Mouse (Mus musculus) left cerebral cortex, adult 18-20 months (tissue): ENCODE data around the gene Cox7a1. TPM values are rescaled to one million over a fixed set of nuclear protein-coding genes. Genes with fewer than 3 reads are reported as not detected.
"Not testable (repeated sequence)": the region's sequence is repeated elsewhere in the genome, so short reads cannot be mapped to it uniquely, and the experiment has no call there.

Experiments used
- DNase-seq, 2 experiments: peaks; one replicate each; pipeline ENCODE4 v3.0.0; 2021 to 2022; ENCODE audit warnings: low spot score in 2 of 2, mixed read lengths in 1 of 2
- long read RNA-seq, 2 experiments: library from polyadenylated mRNA; stranded (forward); transcript quantifications; one replicate each; pipeline ENCODE4 v2.0.0; 2021
- total RNA-seq, 2 experiments: library from RNA; stranded (reverse); gene quantifications; 2 replicates each; pipeline ENCODE4 v1.2.3; 2021

Gene Cox7a1
- total RNA-seq: 1 to 10 TPM; 4.7 to 5.8 TPM
- long read RNA-seq, experiment 1, partial matches to known transcripts: 0 of 2 reads
- long read RNA-seq, experiment 1, other reads (novel, unspliced or antisense): 1 of 2 reads
- long read RNA-seq, experiment 2, partial matches to known transcripts: 0 of 2 reads
- long read RNA-seq, experiment 2, other reads (novel, unspliced or antisense): 0 of 2 reads

DNA sequence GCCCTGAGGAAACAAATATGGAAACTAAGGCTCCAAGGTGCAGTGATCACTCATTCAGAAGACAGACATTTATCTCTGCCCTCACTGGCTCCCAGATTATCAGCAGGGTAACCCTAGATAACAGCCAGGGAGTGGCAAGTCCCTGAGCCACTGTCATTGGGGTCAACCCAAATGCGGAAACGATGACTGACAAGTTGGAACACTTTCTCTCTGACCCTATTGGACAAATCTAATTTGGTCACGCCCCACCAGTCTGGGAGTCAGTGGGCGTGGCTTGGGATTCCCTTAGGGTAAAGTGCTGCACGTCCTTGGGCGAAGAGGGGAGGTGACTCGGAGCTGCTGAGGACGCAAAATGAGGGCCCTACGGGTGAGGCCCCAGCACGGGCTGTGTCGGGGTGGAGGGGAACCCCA is at the start of gene Cox7a1:
Cox7a1 (plus strand) TSS at position 266 of the 411 bp plus-strand sequence.
- DNase-seq: peak; percentile 47 to 51

DNA sequence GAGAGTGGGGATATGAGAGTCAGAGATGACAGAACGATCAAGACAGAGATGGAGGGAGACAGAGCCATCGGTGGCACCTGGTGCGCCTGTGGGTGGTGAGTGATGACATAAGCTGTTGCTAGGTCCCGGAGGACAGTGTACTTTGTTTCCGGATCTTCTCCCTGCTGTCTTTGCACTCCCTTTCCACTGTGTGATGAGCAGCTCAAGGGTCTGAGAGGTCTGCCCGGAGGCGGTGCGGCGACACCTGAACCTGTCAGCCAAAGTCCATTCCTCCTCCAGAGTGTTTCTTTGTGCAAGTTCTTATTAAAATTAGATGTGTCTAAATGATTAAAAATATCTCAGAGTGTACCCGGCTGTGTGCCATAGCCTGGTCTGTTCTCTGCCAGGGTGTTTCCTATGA is 47.1 kb upstream of the Cox7a1 start:
- DNase-seq: no peak

DNA sequence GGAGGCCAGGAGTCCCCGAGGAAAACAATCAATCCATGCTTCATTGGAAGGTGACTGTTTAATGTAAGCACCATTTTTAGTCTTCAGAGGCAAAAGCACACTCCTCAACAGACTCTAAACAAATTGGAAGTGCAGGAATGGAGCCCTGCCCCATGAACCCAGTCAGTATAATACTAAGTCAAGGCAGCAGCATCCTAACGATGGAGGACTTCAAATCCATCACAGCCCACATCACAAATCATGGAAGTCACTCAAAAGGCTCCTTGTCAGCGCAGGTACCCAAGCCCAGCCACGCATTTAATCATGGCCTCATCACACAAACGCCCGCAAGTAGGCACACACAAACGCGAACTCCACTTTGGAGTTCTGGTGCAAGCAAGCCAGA is 40.8 kb upstream of the Cox7a1 start:
- no peak for DNase-seq

DNA sequence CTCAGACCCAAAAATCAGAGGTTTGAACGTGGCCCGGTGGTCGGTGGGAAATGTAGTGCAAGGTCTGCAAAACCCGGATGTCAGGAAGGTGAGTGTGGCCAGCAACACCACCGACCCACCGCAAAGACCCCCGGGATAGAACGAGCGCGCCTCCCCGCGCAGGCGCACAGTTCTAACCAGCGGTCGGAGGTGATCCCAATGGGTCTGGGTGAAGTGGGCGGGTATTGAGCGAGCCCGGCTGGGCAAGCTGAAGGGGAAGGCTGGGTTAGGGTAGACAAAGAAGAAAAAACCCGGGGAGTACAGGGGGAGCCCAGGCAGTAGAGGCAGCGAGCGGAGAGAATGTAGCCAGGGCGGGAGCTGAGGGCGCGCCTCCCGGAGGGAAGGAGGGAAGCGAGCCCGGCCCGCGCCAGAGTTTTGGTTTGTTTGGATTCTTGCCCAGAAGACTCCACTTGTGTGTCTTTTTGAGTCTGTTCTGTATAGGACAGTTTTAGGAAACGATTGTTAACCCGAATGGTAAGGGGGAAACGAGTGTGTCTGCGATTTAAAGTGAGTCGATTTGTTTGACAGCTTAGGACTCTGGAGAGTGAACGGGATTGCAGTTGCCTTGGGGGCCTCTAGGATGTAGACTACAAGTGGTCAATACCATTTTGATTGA is 40.3 kb upstream of the Cox7a1 start:
- peak; percentile 34 to 62 for DNase-seq

DNA sequence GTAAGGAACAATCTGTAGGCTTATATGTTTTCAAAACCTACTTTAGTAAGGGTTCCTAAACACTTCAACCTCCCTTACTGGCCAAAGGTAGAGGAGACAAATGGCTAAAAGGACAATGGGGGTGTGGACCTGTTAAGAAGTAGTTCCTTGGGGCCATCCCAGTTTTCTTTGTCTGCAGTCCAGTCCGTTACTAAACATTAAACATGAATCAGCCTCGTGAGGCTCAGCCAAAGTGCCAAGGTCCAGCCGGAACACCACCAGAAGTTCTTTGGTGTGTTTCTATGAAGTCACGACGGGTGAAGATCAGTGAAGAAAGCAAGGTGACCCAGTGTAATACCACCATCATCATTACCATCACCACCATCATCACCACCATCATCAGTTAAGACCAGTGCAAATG is 36.9 kb upstream of the Cox7a1 start:
- DNase-seq: no peak

DNA sequence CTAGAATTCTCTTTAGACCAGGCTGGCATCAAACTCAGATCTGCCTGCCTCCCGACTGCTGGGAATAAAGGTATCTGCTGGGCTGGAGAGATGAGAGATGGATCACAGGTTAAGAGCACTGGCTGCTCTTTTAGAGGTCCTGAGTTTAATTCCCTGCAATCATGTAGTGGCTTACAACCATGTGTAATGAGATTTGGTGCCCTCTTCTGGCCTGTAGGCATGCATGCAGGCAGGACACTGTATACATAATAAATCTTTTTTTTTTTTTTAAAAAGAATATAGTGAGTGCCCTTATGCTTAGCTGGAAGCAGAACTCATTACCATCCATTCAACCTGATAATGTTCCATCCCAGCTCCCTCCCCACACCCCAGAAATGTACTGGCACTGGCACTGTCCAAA is 29.9 kb upstream of the Cox7a1 start:
- DNase-seq: no peak

DNA sequence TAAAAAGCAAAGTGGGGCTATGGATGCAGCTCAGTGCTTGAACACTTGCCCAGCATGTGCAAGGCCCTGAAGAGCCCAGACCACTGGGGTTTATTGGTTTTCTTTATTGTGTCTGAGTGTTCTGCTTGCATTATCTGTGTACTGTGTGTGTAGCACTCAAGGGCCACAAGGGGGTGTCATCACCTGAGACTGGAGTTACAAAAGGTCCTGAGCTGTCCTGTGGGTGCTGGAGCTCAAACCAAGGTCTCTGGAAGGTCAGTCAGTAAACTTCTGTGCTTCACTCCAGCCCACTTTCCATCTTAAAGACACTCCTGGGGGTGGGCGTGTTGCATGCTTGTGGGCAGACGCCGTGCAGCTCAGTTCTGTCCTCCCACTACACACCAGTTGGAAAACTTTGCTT is 28.4 kb upstream of the Cox7a1 start:
- DNase-seq: no peak

DNA sequence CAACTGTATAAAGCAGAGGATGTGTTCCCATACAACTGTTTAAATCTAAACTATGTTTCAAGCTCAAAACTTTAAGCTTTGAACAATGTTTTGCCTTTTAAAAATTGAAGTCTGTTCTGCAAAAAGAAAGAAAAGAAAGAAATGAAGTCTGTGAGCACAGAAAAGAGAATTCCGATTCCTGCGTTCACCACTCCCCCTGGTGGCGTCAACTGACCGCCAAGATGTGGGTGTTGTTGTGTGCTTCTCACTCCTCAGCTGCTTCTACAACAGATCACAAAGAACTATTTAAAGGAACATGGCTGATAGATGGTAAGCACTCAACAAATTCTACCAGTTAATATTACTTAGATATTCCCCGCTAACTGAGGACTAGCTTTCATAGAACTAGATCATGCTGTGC is 20.8 kb upstream of the Cox7a1 start:
- no peak for DNase-seq

DNA sequence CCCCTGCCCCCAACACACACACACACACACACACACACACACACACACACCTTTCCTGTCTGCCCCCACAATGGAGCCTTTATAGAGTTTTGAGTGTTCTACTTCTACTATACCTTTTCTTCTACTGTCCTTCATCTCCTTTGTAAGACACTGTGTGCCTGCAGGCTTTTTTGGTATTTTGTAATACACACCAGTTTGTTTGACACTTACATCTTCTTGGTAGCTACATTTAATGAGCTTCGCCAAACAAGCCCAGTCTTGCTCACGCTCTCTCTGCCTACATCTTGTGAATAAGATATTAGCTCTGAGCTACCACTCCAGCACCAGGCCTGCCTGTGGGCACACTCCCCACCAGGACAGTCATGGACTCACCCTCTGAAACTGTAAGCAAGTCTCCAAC is 19.2 kb upstream of the Cox7a1 start:
- no peak for DNase-seq

DNA sequence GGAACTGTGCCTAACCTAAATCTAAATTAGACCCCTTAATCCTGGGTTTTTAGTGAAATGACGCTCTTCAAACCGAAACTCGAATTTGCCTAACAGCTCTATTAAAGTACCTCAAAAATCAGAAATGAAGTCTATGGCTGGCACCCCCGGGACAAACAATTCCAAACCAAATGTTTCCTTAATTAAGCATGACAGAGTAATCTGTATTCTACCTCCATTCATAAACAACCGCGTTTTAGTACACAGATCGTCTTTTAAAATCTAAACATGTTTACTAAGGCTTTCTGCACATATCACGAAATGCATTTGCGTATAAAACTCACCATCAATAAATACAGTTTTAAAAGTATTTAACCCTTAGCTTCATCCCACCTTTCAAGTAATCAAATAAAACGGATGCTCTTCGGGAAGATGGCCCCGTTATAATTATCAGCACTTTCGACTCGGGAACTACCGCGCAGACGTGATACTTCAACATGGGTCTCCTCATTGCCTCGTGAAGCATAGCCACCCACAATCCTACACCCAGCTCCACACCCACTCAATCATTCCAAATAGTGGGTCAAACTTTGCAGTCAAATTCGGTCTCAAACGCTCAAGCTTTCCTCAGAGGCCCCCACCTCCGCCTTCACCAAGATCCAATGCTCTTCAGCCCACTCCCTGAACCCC is 14.9 kb upstream of the Cox7a1 start:
- DNase-seq: no peak

DNA sequence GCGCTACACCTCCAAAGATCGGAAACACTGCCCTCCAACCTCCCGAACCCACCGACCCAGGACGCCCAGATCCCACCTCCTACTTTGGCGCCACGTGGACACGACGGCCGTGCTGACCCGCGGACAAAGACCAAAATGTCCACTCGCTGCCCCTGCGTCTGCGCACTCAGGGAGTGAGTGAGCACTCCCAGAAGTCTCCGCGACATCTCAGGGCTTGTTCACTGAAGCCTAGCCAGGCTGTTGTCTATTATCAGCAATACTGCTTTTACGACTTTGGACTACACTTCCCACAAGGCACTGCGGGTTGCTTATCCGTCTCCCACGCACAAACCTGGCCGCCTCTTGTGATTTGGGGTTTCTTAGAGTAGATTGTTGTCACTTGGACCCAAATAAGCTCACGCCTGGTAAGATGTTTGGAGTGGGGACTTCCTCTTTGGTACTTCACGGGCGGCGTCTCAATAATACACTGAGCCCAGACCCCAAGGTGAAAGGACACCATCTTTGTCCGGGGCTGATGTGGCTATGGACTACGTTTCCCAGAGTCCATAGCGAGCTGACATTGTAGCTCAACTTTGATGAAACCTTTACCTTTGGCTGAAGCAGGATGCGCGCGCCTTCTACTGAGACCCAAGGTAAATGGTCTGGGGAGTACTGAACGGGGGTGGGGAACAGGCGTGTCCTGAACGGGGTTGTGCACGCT is 14.2 kb upstream of the Cox7a1 start, which contains the start of gene Zfp146:
Zfp146 (minus strand) TSS at position 168 of the 700 bp plus-strand sequence.
- peak; percentile 95 for DNase-seq

DNA sequence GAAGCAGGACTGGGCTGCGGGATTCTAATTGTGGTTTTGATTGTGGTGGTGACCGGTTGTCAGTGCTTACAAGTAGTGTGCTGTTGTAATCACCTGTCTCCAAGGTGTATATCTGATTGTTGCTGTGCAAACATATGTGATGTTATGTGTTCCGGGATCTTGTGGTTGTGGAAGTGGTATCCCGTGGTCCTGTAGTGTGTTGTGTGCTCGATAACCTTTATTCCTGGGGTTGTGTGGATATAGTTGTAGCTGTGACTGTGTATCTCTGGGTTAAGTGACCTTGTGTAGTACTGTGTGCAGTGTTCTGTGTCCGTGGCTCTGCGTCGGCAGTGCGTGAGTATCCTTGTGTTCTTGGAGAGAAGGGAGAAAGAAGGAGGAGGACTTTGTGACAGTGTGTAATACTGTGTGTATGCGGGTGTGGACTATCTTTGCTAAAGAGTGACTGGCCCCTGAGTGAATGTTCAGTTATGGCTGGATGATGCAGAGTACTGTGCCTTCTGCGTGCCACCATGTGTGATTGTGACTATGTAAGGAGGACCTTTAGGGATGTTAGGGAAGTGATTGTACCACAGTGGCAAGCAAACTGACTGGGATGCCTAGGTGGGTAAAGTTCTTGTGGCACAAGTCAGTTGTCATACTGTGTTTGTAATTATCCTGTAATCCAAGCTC is 13.5 kb upstream of the Cox7a1 start:
- no peak for DNase-seq

DNA sequence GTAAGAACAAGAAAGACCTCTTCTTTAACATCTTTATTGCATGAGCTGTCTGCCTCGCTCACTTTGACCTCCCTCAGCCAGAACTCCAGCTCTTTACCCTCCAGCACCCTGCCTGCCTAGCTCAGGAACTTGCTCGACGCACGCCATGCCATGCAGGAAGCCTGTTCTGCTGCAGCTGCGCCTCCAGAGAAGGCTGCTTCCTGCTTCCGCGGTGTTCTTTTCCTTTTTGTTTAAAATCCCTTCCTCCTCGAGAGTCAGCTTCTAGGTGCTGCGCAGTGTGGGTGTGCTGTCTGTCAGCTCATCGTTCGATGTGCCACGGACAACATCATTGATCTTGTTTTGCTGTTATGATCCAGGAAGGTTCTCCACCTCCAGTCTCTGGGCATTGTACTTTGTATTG is 7.5 kb upstream of the Cox7a1 start:
- DNase-seq: no peak

DNA sequence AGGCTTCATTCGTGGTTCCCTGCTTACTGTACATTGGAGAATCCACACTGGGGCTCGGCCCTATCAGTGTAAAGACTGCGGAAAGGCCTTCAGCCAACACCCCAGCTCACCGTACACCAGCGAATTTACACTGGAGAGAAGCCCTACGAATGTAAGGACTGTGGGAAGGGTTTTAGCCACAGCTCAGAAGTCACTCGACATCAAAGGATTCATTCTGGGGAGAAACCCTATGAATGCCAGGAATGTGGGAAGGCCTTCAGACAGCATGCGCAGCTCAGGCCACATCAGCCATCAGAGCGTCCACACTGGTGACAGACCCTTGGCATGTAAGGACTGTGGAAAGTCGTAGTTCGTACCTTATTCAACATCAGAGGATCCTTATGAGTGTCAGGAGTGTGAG is 5.7 kb upstream of the Cox7a1 start:
- no peak for DNase-seq

DNA sequence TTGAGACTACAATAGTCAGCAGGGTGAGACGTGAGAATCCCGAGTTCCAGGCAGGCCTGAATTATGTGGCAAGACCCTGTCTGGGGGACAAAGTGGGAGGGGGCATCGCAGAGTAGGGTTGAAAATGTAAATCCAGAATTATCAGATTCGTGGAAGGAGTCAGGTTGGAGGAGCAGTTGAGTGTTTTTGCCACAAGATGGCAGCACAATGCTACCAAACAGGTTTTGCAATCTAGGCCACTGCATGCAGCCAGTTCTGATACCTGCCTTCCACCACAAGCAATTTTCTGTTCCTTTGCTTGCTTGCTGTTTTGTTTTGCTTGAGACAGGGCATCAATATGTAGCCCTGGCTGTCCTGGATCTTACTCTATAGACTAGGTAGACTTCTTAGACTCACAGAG is 2.6 kb upstream of the Cox7a1 start:
- peak; percentile 71 to 75 for DNase-seq

DNA sequence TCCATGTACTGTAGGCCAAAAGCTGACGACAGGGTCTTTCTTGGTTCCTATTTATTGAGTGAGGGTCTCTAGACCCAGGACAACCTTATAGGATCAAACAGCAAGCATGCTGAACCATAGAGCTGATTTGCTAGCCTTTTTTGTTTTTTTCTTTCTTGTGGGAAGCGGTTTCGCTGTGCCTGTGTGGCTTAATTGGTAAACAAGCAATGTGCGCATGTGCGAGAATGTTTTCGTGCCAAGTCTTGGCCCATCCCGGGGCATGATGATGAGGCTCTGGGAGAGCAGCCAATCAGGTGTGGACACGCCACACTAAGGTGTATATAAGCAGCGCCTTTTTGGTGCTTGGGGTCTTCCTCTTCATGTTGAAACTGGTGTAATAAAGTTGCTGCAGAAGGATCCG is 2.0 kb upstream of the Cox7a1 start:
- not testable (repeated sequence) for DNase-seq

DNA sequence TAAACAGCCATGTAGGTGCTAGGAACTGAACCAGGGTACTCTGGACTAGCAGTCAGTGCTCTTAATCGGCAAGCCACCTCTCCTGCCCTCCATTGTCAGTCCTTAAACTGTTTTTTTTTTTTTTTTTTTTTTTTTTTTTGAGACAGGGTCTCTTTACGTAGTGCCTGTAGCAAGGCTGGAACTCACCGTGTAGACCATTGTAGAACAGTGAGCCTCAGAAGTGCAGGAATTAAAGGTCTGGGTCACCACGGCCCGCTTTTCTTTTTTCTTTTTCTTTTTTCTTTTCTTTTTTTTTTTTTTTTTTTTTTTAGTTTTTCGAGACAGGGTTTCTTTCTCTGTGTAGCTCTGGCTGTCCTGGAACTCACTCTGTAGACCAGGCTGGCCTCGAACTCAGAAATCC is 755 bp upstream of the Cox7a1 start:
- DNase-seq: not testable (repeated sequence)

DNA sequence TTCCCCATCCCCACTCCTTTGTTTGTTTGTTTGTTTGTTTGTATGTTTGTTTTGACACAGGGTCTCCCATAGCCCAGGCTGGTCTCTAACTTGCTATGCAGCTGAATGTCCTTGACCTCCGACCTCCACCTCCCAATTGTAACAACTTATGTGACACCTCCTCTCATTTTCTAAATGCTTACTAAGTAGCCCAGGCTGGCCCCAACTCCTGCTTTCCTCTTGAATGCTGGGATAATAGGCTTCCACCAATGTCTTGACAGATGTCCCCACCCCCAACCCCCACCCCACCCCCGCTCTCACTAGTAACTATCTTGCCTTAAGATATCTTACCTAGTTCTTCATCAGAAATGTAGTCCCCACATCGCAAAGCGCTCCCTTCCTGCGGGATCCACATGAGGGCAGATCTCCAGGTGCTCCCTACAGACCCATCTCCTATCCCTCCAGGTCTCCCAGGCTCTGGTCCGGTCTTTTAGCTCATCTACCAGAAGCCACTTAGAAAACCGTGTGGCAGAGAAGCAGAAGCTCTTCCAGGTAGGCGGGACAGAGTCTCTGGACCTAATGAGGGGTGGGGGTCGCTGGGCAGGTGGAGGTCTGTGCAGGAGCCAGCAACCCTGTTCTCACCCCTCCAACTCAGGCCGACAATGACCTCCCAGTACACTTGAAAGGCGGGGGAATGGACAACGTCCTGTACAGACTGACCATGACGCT is 851 bp downstream of the Cox7a1 start:
- no peak for DNase-seq

DNA sequence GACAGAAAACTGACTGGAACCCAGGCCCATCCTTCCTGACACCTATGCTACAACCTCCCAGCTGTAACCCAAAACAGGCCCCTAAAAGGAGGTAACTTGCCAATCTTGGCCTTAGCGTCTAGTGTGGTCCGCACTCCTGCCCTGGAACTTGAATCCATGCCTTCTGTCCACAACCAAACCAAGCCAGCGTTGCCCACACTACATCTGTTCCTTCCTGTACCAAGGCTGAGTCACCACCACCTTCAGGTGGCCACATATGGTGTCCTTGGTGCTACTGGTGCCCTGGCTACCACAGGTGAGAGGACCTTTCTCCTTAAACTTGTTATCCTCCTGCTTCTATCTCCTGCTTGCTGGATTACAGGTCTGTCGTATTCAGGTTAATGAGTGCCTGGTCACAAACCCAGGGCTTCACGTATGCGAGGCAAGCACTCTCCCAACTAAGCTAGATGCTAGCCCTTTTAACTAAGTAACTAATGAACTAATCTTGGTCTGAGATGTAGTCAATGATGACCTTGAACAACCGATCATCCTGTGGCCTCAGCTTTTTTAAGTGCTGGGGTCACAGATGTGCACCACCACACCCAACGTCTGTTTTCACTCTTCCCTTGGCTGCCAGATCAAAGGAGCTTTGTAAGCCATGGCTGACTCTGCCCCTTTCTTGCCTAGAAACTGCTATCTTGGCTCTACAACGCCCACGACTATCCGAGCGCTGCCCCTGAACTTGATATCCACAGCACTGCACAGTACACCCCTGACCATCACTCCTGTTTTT is 4.6 kb downstream of the Cox7a1 start:
- no peak for DNase-seq

DNA sequence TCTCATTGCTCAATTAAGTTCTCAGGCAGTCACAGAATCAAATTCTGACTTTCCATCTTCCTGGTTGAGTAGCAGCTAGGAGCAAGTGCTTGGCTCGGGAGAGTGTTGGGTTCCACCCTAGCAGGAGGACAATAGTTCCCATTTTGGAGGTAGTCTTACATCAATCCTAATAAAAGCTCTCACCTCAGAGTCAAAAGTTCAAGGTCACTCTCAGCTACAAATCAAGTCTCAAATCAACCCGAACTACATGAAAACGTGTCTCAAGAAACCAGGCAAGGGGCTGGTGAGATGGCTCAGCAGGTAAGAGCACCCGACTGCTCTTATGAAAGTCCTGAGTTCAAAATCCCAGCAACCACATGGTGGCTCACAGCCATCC is 5.2 kb downstream of the Cox7a1 start:
- DNase-seq: no peak
